Mouse (Mus musculus) liver, postnatal 0 days (tissue): ENCODE data around the gene Zscan20. TPM values are rescaled to one million over a fixed set of nuclear protein-coding genes. Genes with fewer than 3 reads are reported as not detected.
"Not testable (repeated sequence)": the region's sequence is repeated elsewhere in the genome, so short reads cannot be mapped to it uniquely, and the experiment has no call there.

Experiments used
- ATAC-seq: fragments of 200-750 bp; cut with Nextera tagmentation; 2 replicates; pipeline ENCODE4 v1.8.0; 2017; ENCODE audit warnings: mild to moderate bottlenecking, moderate library complexity
- DNase-seq: peaks from one replicate; pipeline ENCODE4 v3.0.0-alpha.2; 2016
- H3K27ac ChIP-seq: fragments of 300-500 bp; sonication (generic); 2 replicates; pipeline ENCODE4 v1.5.1; 2014; ENCODE audit warnings: antibody characterized with exemption, moderate library complexity, mild to moderate bottlenecking, low read depth
- H3K27me3 ChIP-seq: fragments of 300-500 bp; sonication (generic); 2 replicates; pipeline ENCODE4 v1.6.1; 2014; ENCODE audit warnings: low read length, control low read depth, mixed read lengths; ENCODE audit not compliant: insufficient read depth
- H3K36me3 ChIP-seq: fragments of 300-500 bp; sonication (generic); replicated peaks from 2 replicates; pipeline ENCODE4 v1.6.1; 2014; ENCODE audit warnings: mild to moderate bottlenecking, control low read depth, low read length, moderate library complexity, mixed read lengths; ENCODE audit not compliant: insufficient read depth
- H3K4me1 ChIP-seq: fragments of 300-500 bp; sonication (generic); 2 replicates; pipeline ENCODE4 v1.6.1; 2014; ENCODE audit warnings: antibody characterized with exemption, mild to moderate bottlenecking, control low read depth; ENCODE audit not compliant: insufficient read depth
- H3K4me2 ChIP-seq: fragments of 300-500 bp; sonication (generic); 2 replicates; pipeline ENCODE4 v1.6.1; 2014; ENCODE audit warnings: low read depth, mild to moderate bottlenecking, low read length, moderate library complexity, mixed read lengths
- H3K4me3 ChIP-seq: fragments of 300-500 bp; sonication (generic); 2 replicates; pipeline ENCODE4 v1.5.1; 2014; ENCODE audit warnings: low read depth, low read length
- H3K9ac ChIP-seq: fragments of 300-500 bp; sonication (generic); replicated peaks from 2 replicates; pipeline ENCODE4 v1.6.1; 2014; ENCODE audit warnings: mild to moderate bottlenecking, moderate library complexity
- H3K9me3 ChIP-seq: fragments of 300-500 bp; sonication (generic); 2 replicates; pipeline ENCODE4 v1.6.1; 2016; ENCODE audit warnings: mild to moderate bottlenecking, control low read depth, low read length, mixed read lengths
- CTCF ChIP-seq: sonication (generic); IDR thresholded peaks from 2 replicates; pipeline ENCODE4 v1.5.1; 2016; ENCODE audit warnings: antibody characterized with exemption, low read depth
- EP300 ChIP-seq: IDR thresholded peaks from 2 replicates; pipeline ENCODE4 v1.6.1; 2016; ENCODE audit warnings: antibody characterized with exemption, low read depth, mild to moderate bottlenecking
- WGBS: fragments of 180-500 bp; shearing (Covaris S2); extraction: QIAGEN DNeasy Blood & Tissue Kit; methylation state at CpG from one replicate; pipeline ENCODE4 v1.1.7; 2014; ENCODE audit not compliant: insufficient replicate concordance; 5-methylcytosine and 5-hydroxymethylcytosine counted together
- polyA plus RNA-seq: library from polyadenylated mRNA; unstranded; fragments of >200 nt; fragmentation: Nextera tagmentation; extraction: Ambion mirVana; gene quantifications from 2 replicates; pipeline ENCODE4 v1.2.1, GENCODE M21; 2015

Zscan20 gene
- polyA plus RNA-seq, 1 experiment from 2014 or later = 0.58 TPM

- Histone ChIP-seq H3K9ac (no peak overlapping the region), H3K27ac (no peak overlapping the region), H3K9me3 (no peaks in the 10 kb centered on the region), H3K4me2 (no peak overlapping the region), H3K4me3 (no peak overlapping the region), H3K27me3 (no peaks in the 10 kb centered on the region), H3K36me3 (0 out of 2 replicates have a peak, but pooled peaks cover 2% of the 10 kb centered on the region), H3K4me1 (no peaks in the 10 kb centered on the region)
- TF ChIP-seq EP300 (no peak), CTCF (no peak)
- DNase-seq (no peak), ATAC-seq (no peak)
- WGBS = 87% methylated on average over 4 of the region's 4 CpGs
These were observed 34.1 kb downstream of the Zscan20 start for GRCm38 (mm10) chr4:128575811-128576210.

GRCm38 (mm10) chr4:128560327-128560726, 49.6 kb downstream of the Zscan20 start:
- WGBS = 67% methylated on average over 3 of the region's 3 CpGs
- Histone ChIP-seq H3K4me2 (no peak overlapping the region), H3K27me3 (no peaks in the 10 kb centered on the region), H3K4me3 (no peak overlapping the region), H3K36me3 (no peaks in the 10 kb centered on the region), H3K27ac (no peak overlapping the region), H3K9ac (no peak overlapping the region), H3K9me3 (no peaks in the 10 kb centered on the region), H3K4me1 (no peaks in the 10 kb centered on the region)
- TF ChIP-seq CTCF (peak; percentile 25), EP300 (no peak)
- ATAC-seq (no peak), DNase-seq (no peak)

DNA sequence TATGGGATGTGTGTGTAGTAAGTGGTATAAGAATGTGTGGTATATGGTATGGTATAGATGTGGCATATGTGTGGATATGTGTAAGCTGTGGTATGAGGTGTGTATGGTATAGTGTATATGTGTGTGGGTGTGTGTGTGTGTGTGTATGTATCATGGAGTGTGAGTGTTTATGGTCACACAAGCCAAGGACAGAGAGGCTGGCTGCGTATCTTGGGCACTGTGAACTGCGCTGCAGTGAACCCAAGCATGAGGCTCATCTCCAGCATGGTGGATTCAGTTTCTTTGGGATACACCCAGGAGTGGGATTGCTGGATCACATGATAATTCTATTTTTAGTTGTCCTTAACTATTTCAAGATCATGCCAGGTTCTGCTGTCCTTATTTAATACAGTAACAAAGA, 55.7 kb downstream of the Zscan20 start:
- no peak overlapping the region for H3K4me3 ChIP-seq
- ATAC-seq (no peak), DNase-seq (no peak)
- TF ChIP-seq EP300 (no peak), CTCF (no peak)
- 88% methylated on average over 2 of the region's 2 CpGs for WGBS
- H3K4me2 ChIP-seq = no peak overlapping the region
- H3K4me1 ChIP-seq = no peaks in the 10 kb centered on the region
- no peak overlapping the region for H3K27ac ChIP-seq
- H3K27me3 ChIP-seq = no peaks in the 10 kb centered on the region
- H3K9me3 ChIP-seq = no peaks in the 10 kb centered on the region
- no peaks in the 10 kb centered on the region for H3K36me3 ChIP-seq
- H3K9ac ChIP-seq = no peak overlapping the region

GRCm38 (mm10) chr4:128550756-128551155, 59.1 kb downstream of the Zscan20 start:
- Histone ChIP-seq H3K4me1 (no peaks in the 10 kb centered on the region), H3K27ac (no peak overlapping the region), H3K9me3 (no peaks in the 10 kb centered on the region), H3K27me3 (no peaks in the 10 kb centered on the region), H3K4me3 (no peak overlapping the region), H3K9ac (no peak overlapping the region), H3K36me3 (no peaks in the 10 kb centered on the region), H3K4me2 (no peak overlapping the region)
- no peak for TF ChIP-seq EP300
- TF ChIP-seq CTCF = no peak
- DNase-seq (no peak), ATAC-seq (no peak)
- WGBS = 75% methylated on average over 6 of the region's 6 CpGs

GRCm38 (mm10) chr4:128543956-128544486, 65.9 kb downstream of the Zscan20 start:
- ATAC-seq, H3K27ac ChIP-seq, H3K9me3 ChIP-seq, H3K4me1 ChIP-seq, DNase-seq, H3K4me2 ChIP-seq, H3K36me3 ChIP-seq, H3K27me3 ChIP-seq, H3K4me3 ChIP-seq, H3K9ac ChIP-seq: not testable (repeated sequence)
- 55% methylated on average over 2 of the region's 2 CpGs for WGBS

- H3K27ac ChIP-seq = no peak overlapping the region
- H3K4me1 ChIP-seq = no peaks in the 10 kb centered on the region
- no peak overlapping the region for H3K9ac ChIP-seq
- H3K4me2 ChIP-seq = no peak overlapping the region
- ATAC-seq (no peak), DNase-seq (no peak)
- no peaks in the 10 kb centered on the region for H3K9me3 ChIP-seq
- 20% methylated on average over 2 of the region's 2 CpGs for WGBS
- H3K36me3 ChIP-seq = no peaks in the 10 kb centered on the region
- TF ChIP-seq CTCF (peak; percentile 47), EP300 (no peak)
- H3K27me3 ChIP-seq = no peaks in the 10 kb centered on the region
- no peak overlapping the region for H3K4me3 ChIP-seq
These were observed 66.5 kb downstream of the Zscan20 start for GRCm38 (mm10) chr4:128543378-128543777.

Other genes with a start within 250 kb of the Zscan20 start
- 1.9 and 2.3 TPM in 2 replicates for gene Tlr12, start 8.5 kb upstream of the Zscan20 start, polyA plus RNA-seq
- gene Phc2, start 44.6 kb upstream of the Zscan20 start, polyA plus RNA-seq = 14.6 and 18.7 TPM in 2 replicates
- not detected in 2 replicates for gene A3galt2, start 145.3 kb upstream of the Zscan20 start, polyA plus RNA-seq
- 5.1 and 5.4 TPM in 2 replicates for gene Zfp362, start 195.9 kb upstream of the Zscan20 start, polyA plus RNA-seq